Comparison of ENCODE assay signal across 22 mouse cellular contexts in genomic region chr2:110133356-110134115, GRCm38 (mm10).
DNase-seq lines count a peak whose midpoint lies in the region; ATAC-seq and TF ChIP-seq lines count a peak whose summit lies in the region.
"Had no signal": no experiment of that assay in that cellular context is flagged by ENCODE, and none has a peak within 500 bp of the region (broad histone marks: within the 10 kb centered on the region; RNA-seq: fewer than 3 reads in every experiment).

No protein-coding gene starts in this region.

- H3K9ac ChIP-seq in kidney, postnatal 0 days (ENCODE audit: low read depth, low read length) = no peak overlapping the region
- H3K9ac ChIP-seq: embryonic facial prominence, embryonic 12.5 days; heart, embryonic 12.5 days; hindbrain, embryonic 14.5 days; liver, embryonic 13.5 days; lung, embryonic 14.5 days had no signal

- H3K9me3 ChIP-seq in kidney, postnatal 0 days (replicated peaks; ENCODE audit: low read length) = no peaks in the 10 kb centered on the region
- H3K9me3 ChIP-seq: embryonic facial prominence, embryonic 12.5 days; heart, embryonic 12.5 days; liver, embryonic 13.5 days had no signal

- no peak for ATAC-seq in kidney, postnatal 0 days (replicated peaks; ENCODE audit: low FRiP score, low read depth)
- ATAC-seq: forebrain, embryonic 14.5 days; intestine, embryonic 16.5 days; midbrain, embryonic 16.5 days; Patski had no signal

- peak overlapping the region; percentile 19; the same call in 1 of the 2 replicates for H3K27ac ChIP-seq in kidney, postnatal 0 days
- H3K27ac ChIP-seq: embryonic facial prominence, embryonic 12.5 days; hindbrain, embryonic 14.5 days; left cerebral cortex, adult 2 months; liver, embryonic 13.5 days had no signal

- peak; percentile 10 for DNase-seq in kidney, adult 11 months
- no peak for DNase-seq in kidney, postnatal 10 days
- DNase-seq in NIH3T3 (ENCODE audit: low read depth) = peak; percentile 54
- no peak for DNase-seq in kidney, postnatal 0 days (ENCODE audit: low spot score)
- peak; percentile 50 for DNase-seq in yolk sac, embryonic 10.5 days (ENCODE audit: low spot score)
- no peak for DNase-seq in retina, embryonic 14.5 days (ENCODE audit: low spot score)
- no peak for DNase-seq in urinary bladder, postnatal 14 days (ENCODE audit: low spot score)
- DNase-seq: adrenal gland, postnatal 14 days; cerebellum, postnatal 10 days; liver, embryonic 13.5 days; lung, embryonic 14.5 days; lung, postnatal 36 days; right cerebral cortex, postnatal 25 days had no signal

- 77% methylated on average over 3 of the region's 3 CpGs for WGBS in kidney, postnatal 0 days

- H3K4me2 ChIP-seq in kidney, postnatal 0 days (ENCODE audit: low read length) = no peak overlapping the region
- H3K4me2 ChIP-seq: embryonic facial prominence, embryonic 12.5 days; heart, embryonic 12.5 days; hindbrain, embryonic 14.5 days; liver, embryonic 13.5 days; lung, embryonic 14.5 days had no signal

- H3K4me3 ChIP-seq in kidney, postnatal 0 days (replicated peaks; ENCODE audit: low read depth, low read length) = no peak overlapping the region
- H3K4me3 ChIP-seq: embryonic facial prominence, embryonic 12.5 days; erythroblast, embryonic 14.5 days; heart, embryonic 12.5 days; left cerebral cortex, adult 2 months; liver, embryonic 13.5 days had no signal

- no peak for TF ChIP-seq CTCF in kidney, postnatal 0 days (IDR thresholded peaks at IDR 0.05; ENCODE audit: low read depth)

- no peaks in the 10 kb centered on the region for H3K27me3 ChIP-seq in kidney, postnatal 0 days (ENCODE audit: insufficient read depth, low read length)
- H3K27me3 ChIP-seq: embryonic facial prominence, embryonic 12.5 days; heart, embryonic 12.5 days; liver, embryonic 13.5 days; Patski had no signal

- H3K36me3 ChIP-seq in kidney, postnatal 0 days (ENCODE audit: insufficient read depth, low read length) = no peaks in the 10 kb centered on the region
- H3K36me3 ChIP-seq: embryonic facial prominence, embryonic 12.5 days; heart, embryonic 12.5 days; liver, embryonic 13.5 days had no signal

- no peaks in the 10 kb centered on the region for H3K4me1 ChIP-seq in kidney, postnatal 0 days (replicated peaks; ENCODE audit: insufficient read depth, low read length)
- H3K4me1 ChIP-seq: embryonic facial prominence, embryonic 12.5 days; heart, embryonic 12.5 days; liver, embryonic 13.5 days had no signal

Comparison
In these comparisons a context has a peak if more than half of its experiments do, and no peak if none do; other contexts are left out.
1. DNase-seq: peak in kidney, adult 11 months (single experiment), NIH3T3 (single experiment) and yolk sac, embryonic 10.5 days (single experiment); none in kidney, postnatal 10 days (single experiment), kidney, postnatal 0 days (single experiment), retina, embryonic 14.5 days (single experiment) and urinary bladder, postnatal 14 days (single experiment).